Mouse (Mus musculus) ES-E14 (cell line): ENCODE results near the gene Slc4a3.

Experiments used
- HCFC1 ChIP-seq: IDR thresholded peaks from 2 replicates; pipeline ENCODE4 v1.6.1; 2012; ENCODE audit warnings: low read length, inconsistent platforms, borderline replicate concordance; ENCODE audit not compliant: insufficient read depth
- ZNF384 ChIP-seq: IDR thresholded peaks from 2 replicates; pipeline ENCODE4 v1.6.1; 2012; ENCODE audit warnings: low read depth, low read length, inconsistent platforms

GRCm38 (mm10) chr1:75564916-75565315 lies 18.9 kb downstream of the Slc4a3 start:
- TF ChIP-seq HCFC1 (no peak), ZNF384 (no peak)
